Comparison of ENCODE assay signal across 9 mouse cellular contexts in genomic region chr3:45555736-45556135, GRCm38 (mm10).
DNase-seq lines count a peak whose midpoint lies in the region; ATAC-seq and TF ChIP-seq lines count a peak whose summit lies in the region.
"Had no signal": no experiment of that assay in that cellular context is flagged by ENCODE, and none has a peak within 500 bp of the region (broad histone marks: within the 10 kb centered on the region; RNA-seq: fewer than 3 reads in every experiment).

No protein-coding gene starts in this region.

- H3K4me3 ChIP-seq in kidney, adult 2 months (ENCODE audit: insufficient read depth, low read depth, low read length) = no peak overlapping the region
- H3K4me3 ChIP-seq in hindbrain, embryonic 16.5 days (ENCODE audit: low read length) = no peak overlapping the region
- no peak overlapping the region for H3K4me3 ChIP-seq in neural tube, embryonic 14.5 days (ENCODE audit: low read depth, low read length)
- H3K4me3 ChIP-seq: liver, embryonic 13.5 days had no signal

- H3K4me1 ChIP-seq in kidney, adult 2 months (ENCODE audit: control insufficient read depth, insufficient read depth, low read length) = no peaks in the 10 kb centered on the region
- H3K4me1 ChIP-seq in hindbrain, embryonic 16.5 days (ENCODE audit: control insufficient read depth, insufficient read depth, low read depth, low read length) = no peaks in the 10 kb centered on the region
- H3K4me1 ChIP-seq in neural tube, embryonic 14.5 days (ENCODE audit: control insufficient read depth, insufficient read depth, low read length) = no peaks in the 10 kb centered on the region
- H3K4me1 ChIP-seq: liver, embryonic 13.5 days had no signal

- H3K9me3 ChIP-seq in hindbrain, embryonic 16.5 days (ENCODE audit: control insufficient read depth, low read length) = no peaks in the 10 kb centered on the region
- no peaks in the 10 kb centered on the region for H3K9me3 ChIP-seq in neural tube, embryonic 14.5 days (ENCODE audit: control insufficient read depth, low read length)
- H3K9me3 ChIP-seq: liver, embryonic 13.5 days had no signal

- no peak overlapping the region for H3K9ac ChIP-seq in hindbrain, embryonic 16.5 days (ENCODE audit: low read depth, low read length)
- H3K9ac ChIP-seq in neural tube, embryonic 14.5 days (replicated peaks; ENCODE audit: low read depth, low read length) = no peak overlapping the region
- H3K9ac ChIP-seq: liver, embryonic 13.5 days had no signal

- no peaks in the 10 kb centered on the region for H3K27me3 ChIP-seq in kidney, adult 2 months (replicated peaks; ENCODE audit: control insufficient read depth, insufficient read depth, low read length)
- no peaks in the 10 kb centered on the region for H3K27me3 ChIP-seq in hindbrain, embryonic 16.5 days (replicated peaks; ENCODE audit: control insufficient read depth, insufficient read depth, low read length)
- H3K27me3 ChIP-seq in neural tube, embryonic 14.5 days (ENCODE audit: control insufficient read depth, insufficient read depth, low read length) = no peaks in the 10 kb centered on the region
- H3K27me3 ChIP-seq: liver, embryonic 13.5 days had no signal

- TF ChIP-seq CTCF in kidney, adult 2 months (conservative IDR thresholded peaks at IDR 0.05; ENCODE audit: insufficient read depth, insufficient read length, low read depth, low read length) = peak; percentile 47; the same call in 1 of the 2 replicates

- peak; percentile 39 for DNase-seq in kidney, adult 2 months
- DNase-seq in kidney, adult 11 months = no peak
- DNase-seq in adipocyte (ENCODE audit: low spot score) = peak; percentile 13
- DNase-seq in embryo, embryonic 11 days = peak; percentile 75
- DNase-seq in left cerebral cortex, adult 8-10 months (ENCODE audit: low spot score in 2 of 2) = peak; percentile 26 to 43
- DNase-seq in thymus, postnatal 36 days = no peak
- DNase-seq: liver, embryonic 13.5 days had no signal

- no peak for TF ChIP-seq POLR2A in kidney, adult 2 months (IDR thresholded peaks at IDR 0.05; ENCODE audit: low read depth, low read length)

- H3K4me2 ChIP-seq in hindbrain, embryonic 16.5 days (ENCODE audit: low read length) = no peak overlapping the region
- no peak overlapping the region for H3K4me2 ChIP-seq in neural tube, embryonic 14.5 days (ENCODE audit: low read depth, low read length)
- H3K4me2 ChIP-seq: liver, embryonic 13.5 days had no signal

- H3K36me3 ChIP-seq in kidney, adult 2 months (ENCODE audit: control insufficient read depth, insufficient read depth, low read length) = no peaks in the 10 kb centered on the region
- no peaks in the 10 kb centered on the region for H3K36me3 ChIP-seq in hindbrain, embryonic 16.5 days (ENCODE audit: control insufficient read depth, insufficient read depth, low read length)
- no peaks in the 10 kb centered on the region for H3K36me3 ChIP-seq in neural tube, embryonic 14.5 days (ENCODE audit: control insufficient read depth, insufficient read depth, low read length)
- H3K36me3 ChIP-seq: liver, embryonic 13.5 days had no signal

- no peak overlapping the region for H3K27ac ChIP-seq in kidney, adult 2 months (ENCODE audit: insufficient read depth, low read depth, low read length)
- no peak overlapping the region for H3K27ac ChIP-seq in hindbrain, embryonic 16.5 days (ENCODE audit: low read depth, low read length)
- no peak overlapping the region for H3K27ac ChIP-seq in neural tube, embryonic 14.5 days (ENCODE audit: low read depth, low read length)
- H3K27ac ChIP-seq: liver, embryonic 13.5 days had no signal

- ATAC-seq in hindbrain, embryonic 16.5 days = peak; percentile 79
- peak; percentile 81; the same call in 1 of the 2 replicates for ATAC-seq in neural tube, embryonic 14.5 days (ENCODE audit: low read depth)

- 13% methylated on average over 1 of the region's 1 CpGs for WGBS in kidney, adult 2 months
- 26% methylated on average over 1 of the region's 1 CpGs for WGBS in hindbrain, embryonic 16.5 days
- 6% methylated on average over 1 of the region's 1 CpGs for WGBS in neural tube, embryonic 14.5 days

Comparison
In these comparisons a context has a peak if more than half of its experiments do, and no peak if none do; other contexts are left out.
1. DNase-seq: peak in kidney, adult 2 months (single experiment), adipocyte (single experiment), embryo, embryonic 11 days (single experiment) and left cerebral cortex, adult 8-10 months (2 of 2); none in kidney, adult 11 months (single experiment) and thymus, postnatal 36 days (0 of 2).